Mouse (Mus musculus) lung, adult 2 months (tissue): ENCODE measurements around the gene Asdurf.

Experiments used
- CTCF ChIP-seq: fragments of 200-500 bp; IDR thresholded peaks from 2 replicates; pipeline ENCODE4 v1.5.1; 2011; ENCODE audit warnings: mild to moderate bottlenecking, low read length, control low read depth; ENCODE audit not compliant: insufficient read depth
- POLR2A ChIP-seq: fragments of 200-500 bp; IDR thresholded peaks from 2 replicates; pipeline ENCODE4 v1.6.1; 2011; ENCODE audit warnings: low read depth, mild to moderate bottlenecking, control low read depth, low read length, borderline replicate concordance; ENCODE audit errors: extremely low read depth

DNA sequence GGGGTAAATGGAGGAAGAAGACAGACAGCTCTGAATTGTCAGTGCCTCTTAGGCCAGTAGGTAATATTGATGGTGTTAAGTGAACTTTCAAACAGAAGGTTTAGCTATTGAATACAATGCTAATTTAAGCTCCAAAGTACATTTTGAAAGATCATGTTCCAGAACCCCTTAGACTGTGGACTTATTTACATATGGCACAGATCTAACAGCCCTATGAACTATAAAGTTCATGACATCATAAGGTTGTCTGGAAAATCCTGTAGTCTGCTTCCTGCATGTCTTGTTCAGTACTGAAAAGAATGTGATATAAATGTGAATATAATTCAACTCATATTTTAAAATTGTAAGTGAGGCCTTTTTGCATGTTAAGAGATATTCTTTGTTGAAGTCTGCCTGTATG is 6.6 kb upstream of the Asdurf start:
- TF ChIP-seq CTCF, result no peak
- no peak for TF ChIP-seq POLR2A
